Mouse (Mus musculus) liver, embryonic 14.5 days (tissue): Measurements from ENCODE around the gene Aqp9. TPM values are rescaled to one million over a fixed set of nuclear protein-coding genes. Genes with fewer than 3 reads are reported as not detected.
A peak's percentile ranks its signal among the peaks of the same experiment; 100 is the strongest.

Source experiments
- ATAC-seq: fragments of 200-750 bp; cut with Nextera tagmentation; 2 replicates; pipeline ENCODE4 v1.8.0; 2017; ENCODE audit warnings: moderate number of reproducible peaks, mild to moderate bottlenecking, moderate library complexity; ENCODE audit not compliant: insufficient read depth
- DNase-seq, 3 experiments: peaks; one replicate each; pipeline ENCODE4 v3.0.0-alpha.2; 2012 to 2013; ENCODE audit warnings: low read depth in 3 of 3, low spot score in 3 of 3
- H3K27ac ChIP-seq: fragments of 300-500 bp; sonication (generic); 2 replicates; pipeline ENCODE4 v1.5.1; 2014; ENCODE audit warnings: moderate library complexity, mild to moderate bottlenecking, control low read depth, inconsistent platforms
- H3K27me3 ChIP-seq: fragments of 300-500 bp; sonication (generic); 2 replicates; pipeline ENCODE4 v1.6.1; 2014; ENCODE audit warnings: mild to moderate bottlenecking, low read length, moderate library complexity; ENCODE audit not compliant: control insufficient read depth, insufficient read depth
- H3K36me3 ChIP-seq: fragments of 300-500 bp; sonication (generic); replicated peaks from 2 replicates; pipeline ENCODE4 v1.6.1; 2014; ENCODE audit warnings: low read depth; ENCODE audit not compliant: control insufficient read depth, insufficient read depth
- H3K4me1 ChIP-seq, 2 experiments: fragments of 200-500 bp in 1 of 2; fragments of 300-500 bp in 1 of 2; sonication (generic) in 1 of 2; replicated peaks; 2 replicates each; pipeline ENCODE4 v1.6.1; 2012 to 2014; ENCODE audit warnings: antibody characterized with exemption in 1 of 2, inconsistent platforms in 1 of 2, low read length in 1 of 2; ENCODE audit not compliant: control insufficient read depth in 2 of 2, insufficient read depth in 2 of 2
- H3K4me2 ChIP-seq: fragments of 300-500 bp; sonication (generic); 2 replicates; pipeline ENCODE4 v1.6.1; 2014; ENCODE audit warnings: low read depth, mild to moderate bottlenecking, control low read depth, moderate library complexity
- H3K4me3 ChIP-seq, 2 experiments: fragments of 200-500 bp in 1 of 2; fragments of 300-500 bp in 1 of 2; sonication (generic) in 1 of 2; 2 replicates each; pipeline ENCODE4 v1.5.1; 2012 to 2014; ENCODE audit warnings: low read depth in 2 of 2, low read length in 2 of 2, mild to moderate bottlenecking in 2 of 2, control low read depth in 1 of 2, inconsistent platforms in 1 of 2, moderate library complexity in 1 of 2; ENCODE audit not compliant: insufficient read depth in 1 of 2
- H3K9ac ChIP-seq: fragments of 300-500 bp; sonication (generic); replicated peaks from 2 replicates; pipeline ENCODE4 v1.6.1; 2014; ENCODE audit warnings: mild to moderate bottlenecking, control low read depth, moderate library complexity
- H3K9me3 ChIP-seq: fragments of 300-500 bp; sonication (generic); 2 replicates; pipeline ENCODE4 v1.6.1; 2016; ENCODE audit warnings: low read length, mixed read lengths; ENCODE audit not compliant: control insufficient read depth
- CTCF ChIP-seq: IDR thresholded peaks from 2 replicates; pipeline ENCODE4 v1.5.1; 2016; ENCODE audit warnings: antibody characterized with exemption, low read depth, control low read depth
- EP300 ChIP-seq: IDR thresholded peaks from 2 replicates; pipeline ENCODE4 v1.6.1; 2016; ENCODE audit warnings: antibody characterized with exemption, low read depth
- WGBS: fragments of 180-500 bp; shearing (Covaris S2); extraction: QIAGEN DNeasy Blood & Tissue Kit; methylation state at CpG from one replicate; pipeline ENCODE4 v1.1.7; 2014; ENCODE audit not compliant: insufficient replicate concordance; 5-methylcytosine and 5-hydroxymethylcytosine counted together
- polyA plus RNA-seq, 2 experiments: library from polyadenylated mRNA; depleted of rRNA in 1 of 2; stranded (reverse) in 1 of 2; unstranded in 1 of 2; fragments of >200 nt; fragmentation: Nextera tagmentation in 1 of 2; extraction: Ambion mirVana in 1 of 2; gene quantifications; 2 replicates each; pipeline versions ENCODE4 v1.2.1 to v1.2.3; 2012 to 2014

Aqp9 gene
- polyA plus RNA-seq (2012; rRNA removed) (3.5 and 4.1 TPM in 2 replicates), polyA plus RNA-seq (2014; fragmentation: Nextera tagmentation; extraction: Ambion mirVana) (8.6 and 9.0 TPM in 2 replicates)

DNA sequence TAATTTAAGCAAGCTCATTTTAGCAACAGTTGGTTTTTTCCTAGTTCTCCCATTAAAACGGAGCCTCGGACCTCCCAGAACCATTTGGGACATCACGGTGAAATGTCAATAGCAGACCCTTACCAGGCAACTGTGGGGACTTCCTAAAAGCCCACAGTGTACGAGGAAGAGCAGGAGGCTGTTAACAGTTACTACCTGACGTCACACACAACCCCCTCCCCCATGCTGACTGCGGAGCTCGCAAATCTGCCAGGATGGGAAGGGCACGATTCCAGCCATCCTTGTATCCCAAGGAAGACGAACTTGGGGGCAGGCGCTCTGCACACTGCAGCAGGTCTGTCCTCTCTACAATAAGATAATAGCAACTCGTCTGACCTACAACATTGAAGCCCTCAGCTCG, at the start of gene Aqp9:
Gene Aqp9, minus strand, starts transcription at position 172 of the 400 bp plus-strand sequence.
- Histone ChIP-seq H3K9ac (peak within 1 kb of the TSS; percentile 65), H3K27me3 (no peaks in the 10 kb centered on the region), H3K4me1 (peaks cover 56 to 63% of the 10 kb centered on the region in 2 experiments), H3K4me2 (peak within 1 kb of the TSS; percentile 86), H3K27ac (peak within 1 kb of the TSS; percentile 100), H3K4me3 (no peak within 1 kb of the TSS), H3K9me3 (no peaks in the 10 kb centered on the region), H3K36me3 (no peaks in the 10 kb centered on the region)
- 43% methylated on average over 12 of the region's 12 CpGs for WGBS
- no peak for DNase-seq
- no peak for TF ChIP-seq EP300
- no peak for TF ChIP-seq CTCF
- no peak for ATAC-seq

DNA sequence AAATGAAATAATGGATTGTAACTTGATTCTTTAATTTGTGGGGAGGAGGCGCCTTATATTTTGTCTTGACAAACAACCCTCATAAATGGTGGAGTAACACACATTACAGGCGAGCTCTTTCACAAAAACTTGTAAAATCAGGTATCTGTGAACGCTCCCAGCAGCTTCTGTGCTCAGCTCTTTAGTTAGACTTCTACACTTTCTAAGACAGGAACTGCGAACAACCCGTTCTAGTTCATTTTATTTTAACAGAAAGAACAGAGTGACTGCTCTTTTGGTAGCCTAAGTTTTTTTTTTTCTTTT, 49.3 kb upstream of the Aqp9 start:
- Histone ChIP-seq H3K36me3 (no peaks in the 10 kb centered on the region), H3K4me1 (no peaks in the 10 kb centered on the region), H3K27me3 (peaks cover 73% of the 10 kb centered on the region), H3K4me3 (no peak overlapping the region), H3K27ac (no peak overlapping the region), H3K9ac (no peak overlapping the region), H3K9me3 (no peaks in the 10 kb centered on the region), H3K4me2 (no peak overlapping the region)
- TF ChIP-seq CTCF (no peak), EP300 (no peak)
- 21% methylated on average over 5 of the region's 5 CpGs for WGBS
- no peak for DNase-seq
- ATAC-seq = no peak

DNA sequence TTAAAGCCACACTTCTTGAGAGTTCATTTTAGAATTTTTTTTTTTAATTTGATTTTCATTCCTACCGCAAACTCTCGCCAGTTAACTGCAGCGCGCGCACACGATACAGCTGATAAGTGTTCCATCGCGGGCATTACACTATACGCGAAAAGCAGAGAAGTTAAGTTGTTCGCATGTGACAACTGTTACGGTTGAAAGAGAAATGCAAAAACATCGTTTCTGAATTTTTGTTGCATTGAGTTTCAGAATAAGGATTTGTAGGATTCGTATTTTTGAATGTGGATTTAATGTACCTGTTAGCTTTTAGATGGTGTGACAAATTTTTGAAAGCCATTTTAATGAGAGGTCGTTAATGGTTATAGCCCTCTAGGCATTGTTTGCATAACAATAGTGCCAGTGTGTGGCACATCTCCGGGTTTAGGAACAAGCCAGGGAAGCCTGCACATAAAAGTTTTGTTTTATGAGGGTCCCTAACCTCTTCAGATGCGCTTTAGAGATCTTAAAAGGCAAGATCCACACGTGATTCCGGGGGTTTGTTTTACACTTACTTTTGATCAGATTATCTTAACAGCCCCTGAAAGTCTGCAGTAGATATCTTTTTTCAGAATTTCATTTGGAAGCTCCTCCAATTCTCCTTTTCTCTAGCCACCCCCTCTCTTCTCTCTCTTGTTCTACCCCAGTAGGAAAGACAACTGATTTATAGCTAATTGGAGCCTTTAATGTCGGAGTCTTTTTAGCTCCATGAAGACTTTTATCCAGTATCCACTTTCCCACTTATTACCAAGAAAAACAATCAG, 48.7 kb upstream of the Aqp9 start:
- ATAC-seq (no peak), DNase-seq (no peak)
- WGBS = 3% methylated on average over 20 of the region's 20 CpGs
- H3K36me3 ChIP-seq = no peaks in the 10 kb centered on the region
- TF ChIP-seq EP300 (no peak), CTCF (no peak)
- H3K9me3 ChIP-seq = no peaks in the 10 kb centered on the region
- no peak overlapping the region for H3K4me2 ChIP-seq
- H3K27ac ChIP-seq = no peak overlapping the region
- H3K27me3 ChIP-seq = peaks cover 73% of the 10 kb centered on the region
- H3K4me1 ChIP-seq = no peaks in the 10 kb centered on the region
- no peak overlapping the region for H3K4me3 ChIP-seq
- H3K9ac ChIP-seq = no peak overlapping the region

DNA sequence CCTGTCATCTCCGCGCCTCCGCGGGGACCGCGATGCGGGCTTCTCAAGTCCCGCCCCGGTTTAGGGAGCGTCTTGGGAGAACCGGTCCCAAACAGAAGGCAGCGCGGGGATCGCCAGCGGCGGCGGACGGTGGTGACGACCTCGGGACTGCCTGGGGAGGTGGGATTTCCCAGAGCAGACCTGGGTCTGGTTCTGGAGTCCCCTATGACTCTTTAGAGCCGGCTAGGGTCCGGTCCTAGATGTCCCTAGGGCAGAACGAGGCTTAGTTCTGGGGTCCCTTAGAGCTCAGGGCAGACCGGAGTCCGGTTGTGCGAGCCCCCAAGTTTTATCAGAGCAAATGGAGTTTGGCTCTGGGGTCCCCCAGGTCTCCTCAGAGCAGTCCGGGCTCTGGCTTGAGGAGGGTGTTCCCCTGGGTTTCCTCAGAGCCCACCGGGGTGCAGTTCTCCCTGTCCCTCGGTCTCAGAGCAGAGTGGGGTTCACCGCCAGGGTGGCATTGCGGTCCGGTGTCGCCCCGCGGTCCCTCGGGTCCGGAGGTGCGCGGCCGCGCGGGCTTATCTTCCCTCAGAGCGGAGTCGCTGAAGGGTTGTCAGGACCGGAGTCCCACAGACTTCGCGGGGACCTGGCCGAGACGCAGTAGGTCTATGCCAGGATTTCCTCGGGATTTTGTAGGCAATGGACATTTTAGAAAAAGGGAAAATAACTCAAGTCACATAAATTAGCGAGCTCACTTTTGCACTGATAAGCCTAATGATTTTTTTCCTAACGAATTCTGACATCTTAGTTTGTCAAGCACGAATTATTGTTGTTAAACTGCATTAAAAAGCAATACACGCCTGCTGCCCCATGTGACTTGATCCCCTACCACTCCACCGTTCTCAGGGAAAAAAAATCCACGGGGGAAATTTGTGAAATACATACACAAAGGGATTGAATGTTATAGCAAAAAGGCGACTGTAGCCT, 47.8 kb upstream of the Aqp9 start:
- no peak overlapping the region for H3K9ac ChIP-seq
- no peaks in the 10 kb centered on the region for H3K4me1 ChIP-seq
- ATAC-seq = no peak
- WGBS = 3% methylated on average over 57 of the region's 57 CpGs
- no peak for TF ChIP-seq CTCF
- no peak for TF ChIP-seq EP300
- peak overlapping the region in 1 of 2 experiments; percentile 42; a peak in 2 of 4 replicates for H3K4me3 ChIP-seq
- no peak overlapping the region for H3K27ac ChIP-seq
- H3K27me3 ChIP-seq = peaks cover 77% of the 10 kb centered on the region
- peak overlapping the region; percentile 45 for H3K4me2 ChIP-seq
- H3K36me3 ChIP-seq = no peaks in the 10 kb centered on the region
- H3K9me3 ChIP-seq = no peaks in the 10 kb centered on the region
- no peak for DNase-seq
